Mouse (Mus musculus) ES-E14 (cell line): ENCODE results near the gene Gm20521. TPM values are rescaled to one million over a fixed set of nuclear protein-coding genes. Genes with fewer than 3 reads are reported as not detected.

Source experiments
- DNase-seq: peaks from one replicate; pipeline ENCODE4 v3.0.0-alpha.2; 2013; ENCODE audit warnings: low read depth, low spot score
- H3K27ac ChIP-seq: 2 replicates; pipeline ENCODE4 v1.5.1; 2012; ENCODE audit warnings: low read depth, mild to moderate bottlenecking, low read length, moderate library complexity, mixed read lengths; ENCODE audit not compliant: poor library complexity, insufficient read depth, severe bottlenecking
- H3K36me3 ChIP-seq: 2 replicates; pipeline ENCODE4 v1.6.1; 2012; ENCODE audit warnings: mild to moderate bottlenecking, low read length, moderate library complexity, mixed read lengths; ENCODE audit not compliant: control insufficient read depth, poor library complexity, insufficient read depth, severe bottlenecking
- H3K4me1 ChIP-seq, 2 experiments: fragments of 150-350 bp in 1 of 2; sonication (generic) in 1 of 2; 2 replicates each; pipeline ENCODE4 v1.6.1; 2012; ENCODE audit warnings: low read length in 2 of 2, mild to moderate bottlenecking in 1 of 2, mixed read lengths in 1 of 2; ENCODE audit not compliant: control insufficient read depth in 2 of 2, insufficient read depth in 2 of 2, poor library complexity in 1 of 2
- H3K4me3 ChIP-seq, 2 experiments: fragments of 150-350 bp in 1 of 2; sonication (generic) in 1 of 2; 2 replicates each; pipeline ENCODE4 v1.5.1; 2012; ENCODE audit warnings: low read length in 2 of 2, low read depth in 1 of 2, mild to moderate bottlenecking in 1 of 2, mixed read lengths in 1 of 2; ENCODE audit not compliant: insufficient read depth in 1 of 2, poor library complexity in 1 of 2, severe bottlenecking in 1 of 2
- H3K9ac ChIP-seq: 2 replicates; pipeline ENCODE4 v1.6.1; 2012; ENCODE audit warnings: low read depth, mild to moderate bottlenecking, low read length, mixed read lengths; ENCODE audit not compliant: poor library complexity, insufficient read depth, severe bottlenecking
- H3K9me3 ChIP-seq: fragments of 150-350 bp; sonication (generic); 2 replicates; pipeline ENCODE4 v1.6.1; 2012; ENCODE audit warnings: low read depth, mild to moderate bottlenecking, low read length; ENCODE audit not compliant: control insufficient read depth, insufficient read depth
- CHD2 ChIP-seq: IDR thresholded peaks from 2 replicates; pipeline ENCODE4 v1.6.1; 2014; ENCODE audit warnings: mild to moderate bottlenecking, low read depth, low read length, inconsistent platforms
- HCFC1 ChIP-seq: IDR thresholded peaks from 2 replicates; pipeline ENCODE4 v1.6.1; 2012; ENCODE audit warnings: low read length, inconsistent platforms, borderline replicate concordance; ENCODE audit not compliant: insufficient read depth
- MAFK ChIP-seq: IDR thresholded peaks from 2 replicates; pipeline ENCODE4 v1.6.1; 2014; ENCODE audit warnings: mild to moderate bottlenecking, low read depth, low read length, inconsistent platforms; ENCODE audit not compliant: insufficient read depth
- ZC3H11A ChIP-seq: IDR thresholded peaks from 2 replicates; pipeline ENCODE4 v1.6.1; 2012; ENCODE audit warnings: low read depth, mild to moderate bottlenecking, inconsistent platforms, low read length, borderline replicate concordance
- ZNF384 ChIP-seq: IDR thresholded peaks from 2 replicates; pipeline ENCODE4 v1.6.1; 2012; ENCODE audit warnings: low read depth, low read length, inconsistent platforms
- in situ Hi-C, 2 experiments: fragments of 600-800 bp; cut with MboI; formaldehyde crosslinking; loops; one replicate each; pipeline ENCODE4 v1.15.1; 2025; ENCODE audit warnings: low sequenced_read_pairs in 2 of 2, inconsistent platforms in 1 of 2; ENCODE audit not compliant: unreplicated experiment in 2 of 2
- total RNA-seq: library from RNA; depleted of rRNA; stranded (reverse); fragments of 300-350 nt; gene quantifications from 2 replicates; pipeline ENCODE4 v1.2.3, GENCODE M21; 2012

Gene Gm20521
- total RNA-seq, 1 experiment, result 0.71 TPM

DNA sequence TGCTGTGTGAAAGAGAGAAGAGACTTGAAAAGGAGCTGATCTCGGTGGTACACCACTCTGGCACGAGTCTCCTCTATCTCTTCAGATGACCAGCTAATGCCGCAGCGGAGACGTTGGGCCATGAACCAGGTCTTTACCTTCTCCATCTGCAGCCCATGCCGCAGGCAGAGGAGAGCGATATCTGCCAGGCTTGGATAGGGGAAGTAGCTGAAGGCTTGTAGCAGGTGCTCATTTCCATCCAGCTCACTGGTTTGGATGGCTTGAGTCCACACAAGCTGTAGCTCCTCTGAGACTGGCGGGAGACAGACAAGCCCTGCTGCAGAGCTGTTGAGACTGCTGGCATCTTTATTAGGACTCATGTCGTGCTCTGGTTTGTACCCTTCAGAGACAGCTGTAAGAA is 25.4 kb upstream of the Gm20521 start:
- Histone ChIP-seq H3K9ac (no peak overlapping the region), H3K36me3 (peaks cover 9% of the 10 kb centered on the region), H3K27ac (no peak overlapping the region), H3K4me3 (no peak overlapping the region), H3K4me1 (no peaks in the 10 kb centered on the region), H3K9me3 (no peaks in the 10 kb centered on the region)
- in situ Hi-C loops, result no loop called here
- DNase-seq, result no peak
- TF ChIP-seq HCFC1 (no peak), ZC3H11A (no peak), ZNF384 (no peak), MAFK (no peak), CHD2 (no peak)

DNA sequence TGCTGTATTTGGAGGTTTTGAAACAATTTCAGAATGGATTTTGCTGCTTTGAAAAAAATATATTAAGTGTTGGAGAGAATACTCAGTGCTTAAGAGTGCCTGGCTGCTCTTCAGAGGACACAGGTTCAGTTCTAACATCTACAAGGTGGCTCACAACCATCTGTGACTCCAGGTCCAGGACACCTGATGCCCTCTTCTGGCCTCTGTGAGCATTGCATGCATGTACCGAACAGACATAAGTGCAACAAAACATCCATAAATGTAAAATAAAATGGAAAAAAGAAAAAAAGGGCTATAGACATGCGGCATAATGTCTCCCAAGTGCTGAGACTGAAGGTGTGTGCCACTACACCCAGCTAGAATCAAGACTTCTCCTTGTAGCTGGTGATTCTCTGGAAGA is 22.7 kb upstream of the Gm20521 start:
- no peak overlapping the region for H3K9ac ChIP-seq
- TF ChIP-seq MAFK (no peak), HCFC1 (no peak), CHD2 (no peak), ZNF384 (no peak), ZC3H11A (0 out of 2 replicates have a peak, but pooled peaks have one; percentile 5)
- H3K4me1 ChIP-seq, result no peaks in the 10 kb centered on the region
- H3K27ac ChIP-seq, result no peak overlapping the region
- H3K36me3 ChIP-seq, result peaks cover 9% of the 10 kb centered on the region
- DNase-seq, result no peak
- in situ Hi-C loops, result no loop called here
- no peak overlapping the region for H3K4me3 ChIP-seq
- H3K9me3 ChIP-seq, result no peaks in the 10 kb centered on the region

DNA sequence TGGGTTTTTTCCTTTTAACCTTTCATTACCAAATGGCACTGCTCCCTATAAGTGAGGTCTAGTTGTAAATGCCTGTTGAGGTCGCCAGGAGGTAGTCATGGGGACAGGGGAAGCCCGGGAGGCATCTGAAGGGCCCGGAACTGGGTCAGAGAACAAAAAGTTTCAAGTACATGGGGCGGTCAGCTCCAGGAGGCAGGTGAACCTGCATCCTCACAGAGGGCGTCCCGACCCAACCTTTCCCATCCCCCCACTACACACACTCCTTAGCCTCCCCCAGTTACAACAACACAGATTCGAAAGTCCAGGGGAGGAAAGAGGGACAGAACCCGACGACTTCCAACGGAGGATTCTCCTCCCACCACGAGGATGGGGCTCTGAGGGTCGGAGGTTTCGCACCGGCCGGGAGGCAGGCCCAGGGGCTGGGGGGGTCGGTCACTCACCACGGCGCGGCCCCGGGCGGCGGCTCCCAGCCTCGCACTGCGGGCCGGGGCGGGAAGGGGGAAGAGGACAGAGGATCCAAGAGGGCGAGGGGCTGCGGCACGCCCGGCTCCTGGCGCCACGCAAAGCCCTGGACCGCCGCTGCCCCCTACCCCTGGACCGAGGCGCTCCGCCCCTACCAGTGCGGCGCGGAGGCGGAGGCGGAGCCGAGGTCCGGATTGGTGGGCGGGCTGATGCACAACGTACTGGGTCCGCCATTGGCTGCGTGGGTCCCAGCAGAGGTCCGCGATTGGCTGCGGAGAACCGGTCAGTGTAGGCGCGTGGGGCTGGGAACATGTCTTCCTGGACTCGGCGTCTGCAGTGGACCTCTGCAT is 19.5 kb upstream of the Gm20521 start:
- Histone ChIP-seq H3K4me3 (peak overlapping the region; percentile 88 to 94), H3K36me3 (no peaks in the 10 kb centered on the region), H3K9me3 (no peaks in the 10 kb centered on the region), H3K27ac (no peak overlapping the region), H3K9ac (peak overlapping the region; percentile 81), H3K4me1 (0 out of 4 replicates have a peak, but pooled peaks cover 0 to 2% of the 10 kb centered on the region in 2 experiments)
- peak; percentile 64 for DNase-seq
- in situ Hi-C loops, result no loop called here
- TF ChIP-seq MAFK, result no peak
- TF ChIP-seq CHD2, result no peak
- no peak for TF ChIP-seq ZNF384
- TF ChIP-seq ZC3H11A, result no peak
- TF ChIP-seq HCFC1, result no peak

DNA sequence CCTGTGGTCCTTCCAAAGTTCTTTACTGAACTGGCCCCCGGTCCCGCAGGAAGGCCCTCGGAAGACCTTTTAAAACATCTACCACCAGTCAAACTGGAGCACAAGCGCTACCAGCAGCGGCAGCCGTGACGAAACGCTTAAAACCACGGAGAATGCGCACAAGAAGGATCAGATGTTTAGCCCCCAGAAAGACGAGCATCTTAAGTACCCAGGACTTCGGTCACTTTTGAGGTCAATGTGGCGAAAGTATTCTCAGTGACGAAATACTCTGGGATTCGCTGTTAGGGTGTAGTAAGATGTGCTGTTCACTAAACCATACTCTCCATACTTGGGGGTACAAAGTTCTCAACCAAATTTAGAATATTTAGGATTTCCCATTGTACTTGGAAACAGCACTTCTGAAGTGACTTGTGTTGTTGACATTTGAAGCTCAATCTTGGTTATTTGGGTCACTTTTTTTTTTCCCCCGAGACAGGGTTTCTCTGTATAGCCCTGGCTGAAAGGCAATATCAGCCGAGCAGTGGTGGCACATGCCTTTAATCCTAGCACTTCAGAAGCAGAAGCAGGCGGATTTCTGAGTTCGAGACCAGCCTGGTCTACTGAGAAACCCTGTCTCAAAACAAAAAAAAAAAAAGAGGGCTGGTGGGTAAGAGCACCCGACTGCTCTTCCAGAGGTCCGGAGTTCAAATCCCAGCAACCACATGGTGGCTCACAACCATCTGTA is 18.8 kb upstream of the Gm20521 start:
- H3K27ac ChIP-seq, result no peak overlapping the region
- DNase-seq, result no peak

More for the DNA sequence above, 18.8 kb upstream of the Gm20521 start:
- 0 out of 4 replicates have a peak, but pooled peaks cover 0 to 2% of the 10 kb centered on the region in 2 experiments for H3K4me1 ChIP-seq
- H3K4me3 ChIP-seq, result peak overlapping the region; percentile 88 to 94
- TF ChIP-seq CHD2, result no peak
- TF ChIP-seq ZNF384, result no peak
- TF ChIP-seq MAFK, result no peak
- TF ChIP-seq HCFC1, result no peak
- no peak for TF ChIP-seq ZC3H11A
- peak overlapping the region; percentile 66 for H3K9ac ChIP-seq
- in situ Hi-C loops, result no loop called here
- H3K9me3 ChIP-seq, result no peaks in the 10 kb centered on the region
- no peaks in the 10 kb centered on the region for H3K36me3 ChIP-seq
